Mouse (Mus musculus) megakaryocyte, adult 5-6 weeks (primary cell): Measurements from ENCODE around the gene Rnf123. TPM values are rescaled to one million over a fixed set of nuclear protein-coding genes. Genes with fewer than 3 reads are reported as not detected.

Experiments
- ATAC-seq: 2 replicates; pipeline ENCODE4 v1.8.0; 2016; ENCODE audit warnings: mild to moderate bottlenecking, inconsistent platforms; ENCODE audit not compliant: poor library complexity, severe bottlenecking
- total RNA-seq, 2 experiments: library from RNA; stranded (forward) in 1 of 2; stranded (reverse) in 1 of 2; fragments of 153-499, 151-499 nt in 1 of 2; fragments of 221-1000, 200-1000 nt in 1 of 2; gene quantifications; 2 replicates each; pipeline versions ENCODE4 v1.2.3 to v1.2.4; 2015 to 2017

The Rnf123 gene
- total RNA-seq, 2 experiments from 2014 or later = 20.9 to 27.8 TPM

GRCm38 (mm10) chr9:108065491-108066011 is 17.6 kb downstream of the Rnf123 start:
- ATAC-seq = peak; percentile 67

DNA sequence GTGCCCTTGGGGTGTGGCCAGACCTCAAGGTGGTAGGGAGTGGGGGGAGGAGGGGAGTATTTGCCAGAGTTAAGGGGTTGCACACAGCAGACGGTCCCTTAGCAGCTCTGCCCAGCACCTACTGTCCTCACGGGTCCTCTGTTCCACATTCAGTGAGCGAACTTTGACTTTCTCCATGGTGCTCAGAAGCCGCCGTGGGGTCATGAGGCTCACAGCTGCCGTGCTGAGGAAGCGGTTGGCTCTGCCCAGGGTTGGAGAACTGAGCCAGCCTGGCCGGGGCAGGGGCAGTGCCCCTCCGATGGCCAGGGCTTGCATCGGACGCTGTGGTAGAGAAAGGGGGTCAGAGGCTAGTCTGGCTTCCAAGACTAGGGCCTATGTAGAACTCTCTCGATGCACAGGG is 19.8 kb downstream of the Rnf123 start:
- no peak for ATAC-seq

DNA sequence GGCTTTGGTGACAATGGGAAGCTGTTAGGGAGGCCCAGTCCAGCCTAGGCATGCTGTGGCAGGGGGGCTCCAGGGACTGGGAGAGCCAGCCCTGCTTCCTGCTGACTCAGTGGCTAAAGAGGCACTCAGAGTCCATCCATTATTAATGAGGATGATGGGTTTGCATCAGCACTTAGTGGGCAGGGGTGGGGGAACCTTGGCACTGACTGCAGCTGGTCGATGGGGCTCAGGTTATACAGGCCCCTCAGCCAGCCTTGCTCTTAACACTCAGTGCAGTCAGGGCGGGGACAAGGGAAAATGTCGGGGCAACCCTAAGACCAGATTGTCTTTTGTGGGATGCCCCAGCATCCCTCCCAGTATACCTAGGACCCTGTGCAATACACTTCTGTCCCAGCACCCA is 21.0 kb downstream of the Rnf123 start:
- no peak for ATAC-seq

GRCm38 (mm10) chr9:108058291-108058690 is 24.9 kb downstream of the Rnf123 start:
- ATAC-seq = no peak

DNA sequence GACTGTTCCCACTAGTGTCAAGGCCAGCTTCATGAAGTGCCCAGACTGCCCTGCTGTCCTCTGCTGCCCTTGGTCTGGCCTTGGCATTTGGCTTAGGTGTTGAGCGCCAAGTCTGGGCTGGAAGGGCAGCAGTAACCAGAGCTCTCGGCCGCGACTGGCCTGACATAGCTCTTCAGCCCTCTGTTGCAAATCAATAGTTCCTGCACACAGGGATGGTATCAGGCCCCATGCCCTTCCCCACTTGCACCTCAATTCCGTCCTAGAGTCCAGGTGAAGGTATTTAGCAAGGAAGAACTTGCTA is 25.9 kb downstream of the Rnf123 start:
- ATAC-seq = no peak

DNA sequence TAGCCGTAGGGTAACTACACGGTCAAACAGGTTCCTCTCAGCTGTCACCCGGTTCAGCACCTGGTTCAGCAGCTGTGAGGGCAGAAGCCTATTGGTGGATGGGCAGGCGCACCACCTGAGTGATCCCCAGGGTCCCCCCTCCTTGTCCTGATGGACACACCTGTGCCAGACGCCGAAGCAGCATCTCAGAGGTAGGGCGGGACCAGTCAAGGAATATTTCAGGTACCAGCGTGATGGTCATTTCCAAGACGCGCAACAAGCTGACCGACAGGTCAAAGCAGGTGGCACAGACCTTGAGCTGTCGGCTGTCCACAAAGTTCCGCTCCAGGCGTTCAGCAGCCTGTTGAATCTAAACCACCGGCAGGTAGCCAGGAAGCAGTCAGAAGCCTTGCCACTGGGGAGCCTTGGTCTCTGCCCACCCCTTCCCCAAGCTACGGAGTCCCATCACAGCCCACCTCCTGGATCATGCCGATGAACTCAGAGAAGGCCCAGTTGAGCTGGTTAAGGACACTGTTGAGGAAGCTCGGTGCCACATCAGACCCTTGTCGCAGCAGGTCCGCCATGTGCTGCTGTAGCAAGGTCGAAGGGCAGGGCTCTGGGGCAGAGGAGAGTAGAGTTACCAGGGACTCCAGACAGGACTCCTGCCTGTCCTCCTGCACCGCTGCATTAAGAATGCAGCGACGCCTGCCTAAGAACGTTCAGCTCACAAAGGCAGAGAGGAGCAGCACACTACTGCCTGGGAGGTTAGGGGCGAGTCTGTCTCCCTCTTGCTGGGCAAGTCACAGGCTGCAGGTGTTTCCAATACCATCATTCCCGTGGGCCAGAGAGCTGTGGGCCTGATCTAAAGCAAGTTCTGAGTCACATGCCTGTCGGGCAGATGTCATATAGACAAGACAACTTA is 26.5 kb downstream of the Rnf123 start:
- no peak for ATAC-seq

- ATAC-seq = no peak
Observed at GRCm38 (mm10) chr9:108055661-108056237, 27.4 kb downstream of the Rnf123 start.

- ATAC-seq = peak; percentile 28
Observed at GRCm38 (mm10) chr9:108055061-108055460, 28.1 kb downstream of the Rnf123 start.

GRCm38 (mm10) chr9:108054331-108055040 is 28.7 kb downstream of the Rnf123 start:
- ATAC-seq = no peak

GRCm38 (mm10) chr9:108053665-108054225 is 29.4 kb downstream of the Rnf123 start:
- no peak for ATAC-seq

DNA sequence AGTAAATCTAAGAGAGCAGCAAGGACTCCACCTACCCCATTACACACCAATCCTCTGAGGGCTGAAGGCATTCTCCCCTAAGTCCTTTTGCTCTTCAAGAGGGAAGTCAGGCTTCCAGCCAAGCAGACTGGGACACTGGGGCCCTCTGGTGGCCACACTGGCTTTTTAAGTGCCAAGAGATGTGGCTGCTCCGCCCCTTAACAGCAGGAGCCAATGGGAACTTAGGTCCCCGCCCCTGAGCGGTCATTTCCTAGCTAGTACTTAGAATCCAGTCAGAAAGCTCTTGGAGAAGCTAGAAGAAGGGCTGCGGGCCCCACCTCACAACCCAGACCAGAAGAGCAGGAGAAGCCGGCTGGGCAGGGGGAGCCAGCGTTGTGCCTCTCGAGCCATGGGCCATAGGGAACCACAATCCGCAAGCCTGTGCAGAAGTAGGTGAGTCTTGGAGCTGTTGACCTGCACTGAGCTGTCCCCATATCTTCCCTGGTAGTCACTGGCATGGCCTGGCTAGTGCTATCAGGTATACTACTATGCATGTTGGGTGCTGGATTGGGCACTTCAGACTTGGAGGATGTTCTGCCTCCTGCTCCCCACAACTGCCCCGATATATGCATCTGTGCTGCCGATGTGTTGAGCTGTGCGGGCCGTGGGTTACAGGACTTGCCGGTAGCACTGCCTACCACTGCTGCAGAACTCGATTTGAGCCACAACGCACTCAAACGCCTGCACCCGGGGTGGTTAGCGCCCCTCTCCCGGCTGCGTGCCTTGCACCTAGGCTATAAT is 30.1 kb downstream of the Rnf123 start, which contains the start of gene Amigo3:
Gene Amigo3 (plus strand): TSS at position 275 of the 780 bp plus-strand sequence.
- ATAC-seq = peak; percentile 75

DNA sequence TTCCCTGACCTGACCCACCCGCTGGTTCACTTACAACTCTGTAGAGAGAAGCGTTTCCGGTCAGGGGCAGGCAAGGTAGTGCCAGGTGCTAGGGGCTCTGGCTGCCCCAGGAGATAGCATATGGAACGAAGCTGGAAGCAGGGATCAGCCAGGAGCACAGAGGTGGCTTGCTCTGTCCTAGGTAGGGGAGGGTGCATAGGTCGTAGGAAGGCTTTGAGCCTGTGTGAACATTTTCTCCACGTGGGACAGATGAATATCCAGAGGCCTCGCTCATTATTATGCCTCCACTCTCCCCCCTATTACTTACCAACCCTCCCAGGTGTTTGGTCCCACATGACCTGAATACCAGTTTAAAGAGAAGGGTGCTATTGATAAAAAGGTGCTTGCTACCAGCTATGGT is 30.7 kb downstream of the Rnf123 start:
- ATAC-seq = no peak

DNA sequence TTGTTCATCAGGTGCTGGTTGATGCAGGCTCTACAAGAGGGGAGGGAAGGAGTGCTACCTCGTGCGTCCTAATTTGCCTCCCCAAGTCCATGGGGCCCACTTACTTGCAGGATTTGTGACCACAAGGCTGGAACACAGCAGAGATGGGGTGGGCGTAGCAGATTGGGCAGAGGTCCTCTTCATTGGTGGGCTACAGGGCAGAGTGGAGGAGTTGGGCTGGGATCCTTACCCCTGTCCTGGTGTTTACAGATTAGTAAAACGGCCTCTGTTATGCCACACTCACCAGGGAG is 31.3 kb downstream of the Rnf123 start:
- no peak for ATAC-seq

- no peak for ATAC-seq
Observed at GRCm38 (mm10) chr9:108051184-108051930, 31.8 kb downstream of the Rnf123 start.

- ATAC-seq = no peak
Observed at GRCm38 (mm10) chr9:108049561-108050251, 33.4 kb downstream of the Rnf123 start.

DNA sequence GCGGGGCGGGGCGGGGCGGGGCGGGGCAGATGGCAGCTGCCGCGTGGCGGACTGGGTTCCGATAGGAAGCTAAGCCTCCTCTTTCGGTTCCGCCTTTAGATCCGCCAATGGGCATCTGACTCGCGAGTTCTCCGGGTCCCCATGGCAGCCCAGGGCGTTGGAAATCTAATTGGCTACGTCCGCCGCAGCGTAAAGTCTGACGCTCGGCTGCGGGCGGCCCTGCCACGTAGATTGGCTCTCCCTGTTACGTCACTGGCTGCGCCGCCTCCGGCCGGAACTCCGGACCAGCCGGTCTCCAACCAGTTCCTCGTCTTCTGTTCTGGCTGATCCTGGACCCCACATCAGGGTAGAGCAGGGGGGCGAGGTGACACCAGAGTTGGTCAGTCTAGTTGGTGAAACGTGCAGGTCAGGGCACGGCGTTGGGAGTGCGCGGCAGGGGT is 34.1 kb downstream of the Rnf123 start, which contains the start of gene Gmppb:
Gene Gmppb (plus strand): TSS at position 227 of the 440 bp plus-strand sequence.
- ATAC-seq = peak; percentile 87

- ATAC-seq = no peak
Observed at GRCm38 (mm10) chr9:108048566-108048955, 34.6 kb downstream of the Rnf123 start.

GRCm38 (mm10) chr9:108047601-108048565 is 35.3 kb downstream of the Rnf123 start:
- ATAC-seq = no peak
